Mouse (Mus musculus): Measurements from ENCODE around the gene Melk. TPM values are rescaled to one million over a fixed set of nuclear protein-coding genes. Genes with fewer than 3 reads are reported as not detected.

Melk gene
- polyA plus RNA-seq, 1 experiment from 2014 or later: 15.5 TPM

GRCm38 (mm10) chr4:44392231-44393216 lies 91.8 kb downstream of the Melk start:
- Histone ChIP-seq H3K4me2 (ENCODE audit: low read depth, low read length) (no peak overlapping the region), H3K27ac (ENCODE audit: low read length) (no peak overlapping the region), H3K4me3 (ENCODE audit: low read depth, low read length) (no peak overlapping the region), H3K4me1 (ENCODE audit: control insufficient read depth, low read depth, low read length) (no peaks in the 10 kb centered on the region), H3K27me3 (ENCODE audit: control insufficient read depth, insufficient read depth, low read depth, low read length) (no peaks in the 10 kb centered on the region), H3K9ac (ENCODE audit: low read depth, low read length) (no peak overlapping the region), H3K9me3 (replicated peaks; ENCODE audit: control insufficient read depth, low read length) (no peaks in the 10 kb centered on the region), H3K36me3 (ENCODE audit: control insufficient read depth, insufficient read depth) (no peaks in the 10 kb centered on the region)
- WGBS (ENCODE audit: insufficient replicate concordance): 77% methylated on average over 34 of the region's 37 CpGs
- ATAC-seq (ENCODE audit: low read depth): no peak

- Histone ChIP-seq H3K4me3 (ENCODE audit: low read depth, low read length) (no peak overlapping the region), H3K27me3 (ENCODE audit: control insufficient read depth, insufficient read depth, low read depth, low read length) (no peaks in the 10 kb centered on the region), H3K9me3 (replicated peaks; ENCODE audit: control insufficient read depth, low read length) (no peaks in the 10 kb centered on the region), H3K36me3 (ENCODE audit: control insufficient read depth, insufficient read depth) (no peaks in the 10 kb centered on the region), H3K27ac (ENCODE audit: low read length) (no peak overlapping the region), H3K4me1 (ENCODE audit: control insufficient read depth, low read depth, low read length) (no peaks in the 10 kb centered on the region), H3K4me2 (ENCODE audit: low read depth, low read length) (no peak overlapping the region), H3K9ac (ENCODE audit: low read depth, low read length) (no peak overlapping the region)
- no peak for ATAC-seq (ENCODE audit: low read depth)
- WGBS (ENCODE audit: insufficient replicate concordance): 6% methylated on average over 5 of the region's 5 CpGs
These were observed 101.9 kb downstream of the Melk start for GRCm38 (mm10) chr4:44402607-44403006.

- Histone ChIP-seq H3K27ac (ENCODE audit: low read length) (no peak overlapping the region), H3K9me3 (replicated peaks; ENCODE audit: control insufficient read depth, low read length) (no peaks in the 10 kb centered on the region), H3K9ac (ENCODE audit: low read depth, low read length) (no peak overlapping the region), H3K36me3 (ENCODE audit: control insufficient read depth, insufficient read depth) (no peaks in the 10 kb centered on the region), H3K4me2 (ENCODE audit: low read depth, low read length) (no peak overlapping the region), H3K27me3 (ENCODE audit: control insufficient read depth, insufficient read depth, low read depth, low read length) (no peaks in the 10 kb centered on the region), H3K4me1 (ENCODE audit: control insufficient read depth, low read depth, low read length) (no peaks in the 10 kb centered on the region), H3K4me3 (ENCODE audit: low read depth, low read length) (no peak overlapping the region)
- no peak for ATAC-seq (ENCODE audit: low read depth)
- WGBS (ENCODE audit: insufficient replicate concordance): 50% methylated on average over 5 of the region's 5 CpGs
These were observed 103.8 kb downstream of the Melk start for GRCm38 (mm10) chr4:44404487-44404886.

Other genes starting within 250 kb of the Melk start
- 32.2 and 36.2 TPM in 2 replicates for gene Gne, start 216.7 kb upstream of the Melk start, polyA plus RNA-seq (2015; fragmentation: Nextera tagmentation; extraction: Ambion mirVana)
- gene Rnf38, start 67.1 kb upstream of the Melk start, polyA plus RNA-seq (2015; fragmentation: Nextera tagmentation; extraction: Ambion mirVana): 9.5 and 12.1 TPM in 2 replicates

Data from liver, embryonic 16.5 days (tissue).